Mouse (Mus musculus): ENCODE results near the gene AU040320. TPM values are rescaled to one million over a fixed set of nuclear protein-coding genes. Genes with fewer than 3 reads are reported as not detected.

The AU040320 gene
- polyA plus RNA-seq, 1 experiment = 56.6 TPM

GRCm38 (mm10) chr4:126842911-126843310, 89.6 kb downstream of the AU040320 start:
- WGBS = 78% methylated on average over 3 of the region's 3 CpGs
- no peak overlapping the region for H3K27ac ChIP-seq (ENCODE audit: insufficient read depth, low read depth, low read length)
- no peaks in the 10 kb centered on the region for H3K4me1 ChIP-seq (ENCODE audit: control insufficient read depth, insufficient read depth, low read length)
- H3K4me3 ChIP-seq (ENCODE audit: insufficient read depth, low read depth, low read length) = no peak overlapping the region
- no peak for DNase-seq
- no peaks in the 10 kb centered on the region for H3K27me3 ChIP-seq (replicated peaks; ENCODE audit: control insufficient read depth, insufficient read depth, low read length)
- no peak for TF ChIP-seq POLR2A (IDR thresholded peaks at IDR 0.05; ENCODE audit: low read depth, low read length)
- TF ChIP-seq CTCF (conservative IDR thresholded peaks at IDR 0.05; ENCODE audit: insufficient read depth, insufficient read length, low read depth, low read length) = no peak
- peaks cover 2% of the 10 kb centered on the region for H3K36me3 ChIP-seq (ENCODE audit: control insufficient read depth, insufficient read depth, low read length)

DNA sequence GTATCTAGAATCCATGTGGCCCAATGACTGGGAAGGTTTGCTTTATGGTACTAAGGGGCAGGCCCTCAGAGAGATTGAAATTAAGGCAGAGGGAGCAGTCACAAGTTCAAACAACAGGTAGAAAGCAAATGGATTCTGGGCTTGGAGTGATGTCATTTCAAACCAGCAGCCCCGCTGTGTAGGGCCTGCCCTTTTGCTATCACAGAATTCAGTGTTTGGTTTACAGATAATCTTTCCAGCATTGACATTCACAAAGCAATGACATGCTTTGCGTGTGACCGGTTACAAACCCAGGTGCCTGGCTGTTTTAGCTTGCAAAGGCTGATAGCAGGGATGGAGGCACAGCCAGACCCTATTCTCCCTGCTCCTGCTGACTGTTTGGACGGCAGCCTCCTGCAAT, 92.3 kb downstream of the AU040320 start:
- H3K36me3 ChIP-seq (ENCODE audit: control insufficient read depth, insufficient read depth, low read length) = peaks cover 2% of the 10 kb centered on the region

DNA sequence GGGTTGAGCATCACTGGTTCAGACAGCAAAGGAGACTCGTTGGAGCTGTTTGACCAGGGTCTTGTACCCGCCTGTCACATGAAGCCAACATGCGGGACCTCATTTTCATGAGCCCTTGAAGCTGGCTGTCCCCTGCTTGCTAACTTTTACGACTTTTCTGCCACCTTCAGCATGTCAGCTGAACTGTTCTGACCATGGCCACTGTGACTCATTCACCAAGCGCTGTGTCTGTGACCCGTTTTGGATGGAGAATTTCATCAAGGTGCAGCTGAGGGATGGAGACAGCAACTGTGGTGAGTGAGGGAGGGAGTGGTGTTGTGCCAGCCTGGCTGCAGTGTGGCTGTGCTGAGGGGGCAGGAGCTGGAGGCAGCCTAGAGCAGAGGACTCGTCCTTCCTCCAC, 93.6 kb downstream of the AU040320 start:
- Histone ChIP-seq H3K4me3 (ENCODE audit: insufficient read depth, low read depth, low read length) (no peak overlapping the region), H3K36me3 (ENCODE audit: control insufficient read depth, insufficient read depth, low read length) (peaks cover 2% of the 10 kb centered on the region), H3K4me1 (ENCODE audit: control insufficient read depth, insufficient read depth, low read length) (no peaks in the 10 kb centered on the region), H3K27ac (ENCODE audit: insufficient read depth, low read depth, low read length) (no peak overlapping the region), H3K27me3 (replicated peaks; ENCODE audit: control insufficient read depth, insufficient read depth, low read length) (no peaks in the 10 kb centered on the region)
- TF ChIP-seq POLR2A (IDR thresholded peaks at IDR 0.05; ENCODE audit: low read depth, low read length) (no peak), CTCF (conservative IDR thresholded peaks at IDR 0.05; ENCODE audit: insufficient read depth, insufficient read length, low read depth, low read length) (no peak)
- 60% methylated on average over 7 of the region's 7 CpGs for WGBS
- no peak for DNase-seq

More for the DNA sequence above, 92.3 kb downstream of the AU040320 start:
- no peak for DNase-seq
- no peak overlapping the region for H3K27ac ChIP-seq (ENCODE audit: insufficient read depth, low read depth, low read length)
- H3K27me3 ChIP-seq (replicated peaks; ENCODE audit: control insufficient read depth, insufficient read depth, low read length) = no peaks in the 10 kb centered on the region
- no peak for TF ChIP-seq CTCF (conservative IDR thresholded peaks at IDR 0.05; ENCODE audit: insufficient read depth, insufficient read length, low read depth, low read length)
- no peak for TF ChIP-seq POLR2A (IDR thresholded peaks at IDR 0.05; ENCODE audit: low read depth, low read length)
- no peak overlapping the region for H3K4me3 ChIP-seq (ENCODE audit: insufficient read depth, low read depth, low read length)
- 88% methylated on average over 4 of the region's 4 CpGs for WGBS
- no peaks in the 10 kb centered on the region for H3K4me1 ChIP-seq (ENCODE audit: control insufficient read depth, insufficient read depth, low read length)

GRCm38 (mm10) chr4:126850019-126850777, 96.9 kb downstream of the AU040320 start:
- no peak for DNase-seq
- TF ChIP-seq POLR2A (IDR thresholded peaks at IDR 0.05; ENCODE audit: low read depth, low read length) (no peak), CTCF (conservative IDR thresholded peaks at IDR 0.05; ENCODE audit: insufficient read depth, insufficient read length, low read depth, low read length) (no peak)
- no peaks in the 10 kb centered on the region; the same call in 1 of the 2 replicates for H3K36me3 ChIP-seq (ENCODE audit: control insufficient read depth, insufficient read depth, low read length)
- H3K4me3 ChIP-seq (ENCODE audit: insufficient read depth, low read depth, low read length) = no peak overlapping the region
- no peaks in the 10 kb centered on the region for H3K27me3 ChIP-seq (replicated peaks; ENCODE audit: control insufficient read depth, insufficient read depth, low read length)
- 56% methylated on average over 7 of the region's 7 CpGs for WGBS
- H3K4me1 ChIP-seq (ENCODE audit: control insufficient read depth, insufficient read depth, low read length) = no peaks in the 10 kb centered on the region
- H3K27ac ChIP-seq (ENCODE audit: insufficient read depth, low read depth, low read length) = no peak overlapping the region

- Histone ChIP-seq H3K4me3 (ENCODE audit: insufficient read depth, low read depth, low read length) (no peak overlapping the region), H3K36me3 (ENCODE audit: control insufficient read depth, insufficient read depth, low read length) (peaks cover under 1% of the 10 kb centered on the region), H3K4me1 (ENCODE audit: control insufficient read depth, insufficient read depth, low read length) (no peaks in the 10 kb centered on the region), H3K27ac (ENCODE audit: insufficient read depth, low read depth, low read length) (no peak overlapping the region), H3K27me3 (replicated peaks; ENCODE audit: control insufficient read depth, insufficient read depth, low read length) (no peaks in the 10 kb centered on the region)
- WGBS = 40% methylated on average over 4 of the region's 4 CpGs
- TF ChIP-seq POLR2A (IDR thresholded peaks at IDR 0.05; ENCODE audit: low read depth, low read length) (no peak), CTCF (conservative IDR thresholded peaks at IDR 0.05; ENCODE audit: insufficient read depth, insufficient read length, low read depth, low read length) (no peak)
- DNase-seq = no peak
Observed at GRCm38 (mm10) chr4:126850778-126851080, 97.4 kb downstream of the AU040320 start.

DNA sequence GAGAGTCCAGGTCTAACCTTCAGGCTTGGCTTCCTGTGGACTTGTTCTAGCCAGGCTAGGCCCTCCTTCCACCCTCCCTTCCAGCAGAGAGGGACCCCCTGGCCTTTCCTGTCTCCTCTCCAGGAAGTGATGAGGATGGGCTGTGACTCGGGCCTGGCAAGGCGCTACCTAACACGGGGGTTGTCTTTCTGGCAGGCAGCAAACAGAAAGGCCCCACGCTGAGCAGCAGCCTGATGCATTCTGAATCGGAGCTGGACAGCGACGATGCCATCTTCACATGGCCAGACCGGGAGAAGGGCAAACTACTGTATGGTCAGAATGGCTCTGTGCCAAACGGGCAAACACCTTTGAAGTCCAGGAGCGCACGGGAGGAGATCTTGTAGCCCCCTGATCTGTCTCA, 99.6 kb downstream of the AU040320 start:
- 61% methylated on average over 11 of the region's 11 CpGs for WGBS
- H3K36me3 ChIP-seq (ENCODE audit: control insufficient read depth, insufficient read depth, low read length) = peaks cover 1% of the 10 kb centered on the region; the same call in 1 of the 2 replicates
- TF ChIP-seq CTCF (conservative IDR thresholded peaks at IDR 0.05; ENCODE audit: insufficient read depth, insufficient read length, low read depth, low read length) (no peak), POLR2A (IDR thresholded peaks at IDR 0.05; ENCODE audit: low read depth, low read length) (no peak)
- no peaks in the 10 kb centered on the region for H3K27me3 ChIP-seq (replicated peaks; ENCODE audit: control insufficient read depth, insufficient read depth, low read length)
- H3K4me1 ChIP-seq (ENCODE audit: control insufficient read depth, insufficient read depth, low read length) = no peaks in the 10 kb centered on the region
- DNase-seq = no peak
- no peak overlapping the region for H3K27ac ChIP-seq (ENCODE audit: insufficient read depth, low read depth, low read length)
- no peak overlapping the region for H3K4me3 ChIP-seq (ENCODE audit: insufficient read depth, low read depth, low read length)

- Histone ChIP-seq H3K36me3 (ENCODE audit: control insufficient read depth, insufficient read depth, low read length) (peaks cover 1% of the 10 kb centered on the region), H3K4me1 (ENCODE audit: control insufficient read depth, insufficient read depth, low read length) (no peaks in the 10 kb centered on the region), H3K27ac (ENCODE audit: insufficient read depth, low read depth, low read length) (no peak overlapping the region), H3K4me3 (ENCODE audit: insufficient read depth, low read depth, low read length) (no peak overlapping the region), H3K27me3 (replicated peaks; ENCODE audit: control insufficient read depth, insufficient read depth, low read length) (no peaks in the 10 kb centered on the region)
- 90% methylated on average over 9 of the region's 9 CpGs for WGBS
- no peak for DNase-seq
- TF ChIP-seq CTCF (conservative IDR thresholded peaks at IDR 0.05; ENCODE audit: insufficient read depth, insufficient read length, low read depth, low read length) (no peak), POLR2A (IDR thresholded peaks at IDR 0.05; ENCODE audit: low read depth, low read length) (no peak)
Observed at GRCm38 (mm10) chr4:126860268-126860986, 107.1 kb downstream of the AU040320 start.
